24 mouse cellular contexts compared by ENCODE assay signal in the genomic region with DNA sequence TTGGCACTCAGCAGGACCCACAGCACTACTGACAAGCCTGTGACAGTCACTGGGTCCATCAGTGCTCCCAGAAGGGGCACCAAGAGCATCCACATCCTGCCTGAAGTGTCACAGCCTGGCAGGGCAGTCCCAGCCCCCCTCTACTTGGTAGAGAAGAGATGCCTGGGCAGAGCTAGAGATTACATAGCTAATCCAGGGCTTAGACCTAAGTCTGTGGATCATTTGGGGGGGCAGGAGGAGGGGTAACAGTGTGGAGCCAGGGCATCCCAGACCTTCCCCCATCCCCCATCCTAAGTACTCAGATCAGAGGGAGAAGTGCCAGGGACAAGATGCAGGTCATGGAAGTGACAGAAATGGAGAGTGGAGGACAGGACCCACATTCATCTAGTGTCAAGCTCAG. TPM values are rescaled to one million over a fixed set of nuclear protein-coding genes. Genes with fewer than 3 reads are reported as not detected.
DNase-seq lines count a peak whose midpoint lies in the region; ATAC-seq and TF ChIP-seq lines count a peak whose summit lies in the region.
"Had no signal": no experiment of that assay in that cellular context is flagged by ENCODE, and none has a peak within 500 bp of the region (broad histone marks: within the 10 kb centered on the region; RNA-seq: fewer than 3 reads in every experiment).

No protein-coding gene starts in this region.

- no peak overlapping the region for H3K4me2 ChIP-seq in liver, embryonic 11.5 days
- H3K4me2 ChIP-seq in liver, postnatal 0 days (ENCODE audit: low read depth, low read length): no peak overlapping the region
- no peak overlapping the region for H3K4me2 ChIP-seq in liver, embryonic 13.5 days
- H3K4me2 ChIP-seq: kidney, embryonic 15.5 days; midbrain, embryonic 13.5 days; neural tube, embryonic 15.5 days had no signal

- H3K27ac ChIP-seq in liver, embryonic 11.5 days (ENCODE audit: low read depth, low read length): peak overlapping the region; percentile 76
- H3K27ac ChIP-seq in liver, postnatal 0 days (ENCODE audit: low read depth): no peak overlapping the region
- peak overlapping the region; percentile 80 for H3K27ac ChIP-seq in liver, embryonic 13.5 days
- H3K27ac ChIP-seq: forebrain, embryonic 10.5 days; hindbrain, postnatal 0 days; kidney, embryonic 15.5 days; midbrain, embryonic 13.5 days; neural tube, embryonic 15.5 days had no signal

- no peak for ATAC-seq in liver, embryonic 11.5 days (replicated peaks; ENCODE audit: low FRiP score)
- no peak for ATAC-seq in liver, postnatal 0 days
- no peak for ATAC-seq in liver, embryonic 13.5 days (ENCODE audit: low read depth)
- ATAC-seq: hindbrain, postnatal 0 days; intestine, postnatal 0 days; midbrain, embryonic 13.5 days had no signal

- no peaks in the 10 kb centered on the region for H3K9me3 ChIP-seq in liver, embryonic 11.5 days (ENCODE audit: control insufficient read depth, low read length)
- no peaks in the 10 kb centered on the region for H3K9me3 ChIP-seq in liver, postnatal 0 days (ENCODE audit: low read length)
- H3K9me3 ChIP-seq in liver, embryonic 13.5 days (replicated peaks): no peaks in the 10 kb centered on the region
- H3K9me3 ChIP-seq: forebrain, embryonic 10.5 days; kidney, embryonic 15.5 days; midbrain, embryonic 13.5 days; neural tube, embryonic 15.5 days had no signal

- no peak overlapping the region for H3K4me3 ChIP-seq in liver, embryonic 11.5 days (ENCODE audit: low read depth, low read length)
- no peak overlapping the region for H3K4me3 ChIP-seq in liver, postnatal 0 days (ENCODE audit: low read depth, low read length)
- no peak overlapping the region for H3K4me3 ChIP-seq in liver, embryonic 13.5 days (replicated peaks)
- H3K4me3 ChIP-seq: forebrain, embryonic 10.5 days; kidney, embryonic 15.5 days; midbrain, embryonic 13.5 days; myocyte; neural tube, embryonic 15.5 days had no signal

- TF ChIP-seq EP300 in liver, postnatal 0 days (IDR thresholded peaks at IDR 0.05; ENCODE audit: low read depth): no peak

- H3K9ac ChIP-seq in liver, embryonic 11.5 days (ENCODE audit: low read depth, low read length): 0 out of 2 replicates have a peak overlapping the region, but pooled peaks have one; percentile 13
- H3K9ac ChIP-seq in liver, postnatal 0 days (replicated peaks): no peak overlapping the region; the same call in 1 of the 2 replicates
- H3K9ac ChIP-seq in liver, embryonic 13.5 days: peak overlapping the region; percentile 53; the same call in 1 of the 2 replicates
- H3K9ac ChIP-seq: kidney, embryonic 15.5 days; midbrain, embryonic 13.5 days; neural tube, embryonic 15.5 days had no signal

- peak; percentile 90 for DNase-seq in heart, adult 11 months
- DNase-seq in heart, adult 9 months (ENCODE audit: low spot score in 2 of 2): no peak
- DNase-seq in liver, embryonic 11.5 days (ENCODE audit: low spot score): no peak
- no peak for DNase-seq in liver, postnatal 0 days
- DNase-seq in liver, embryonic 13.5 days: no peak
- DNase-seq in retina, postnatal 1 day: peak; percentile 87
- DNase-seq in layer of hippocampus, postnatal 36 days: no peak
- DNase-seq: adrenal gland, postnatal 36 days; cerebellum, adult 18-20 months; embryo, embryonic 11 days; gastrocnemius, postnatal 10 days; heart, adult 18-20 months; heart, postnatal 36 days; kidney, postnatal 4 days; right cerebral cortex, postnatal 4 days; thymus, adult 2 months had no signal

- H3K4me1 ChIP-seq in liver, embryonic 11.5 days (replicated peaks; ENCODE audit: control insufficient read depth, insufficient read depth, low read length): peaks cover 31% of the 10 kb centered on the region
- H3K4me1 ChIP-seq in liver, postnatal 0 days (ENCODE audit: insufficient read depth): peaks cover 18% of the 10 kb centered on the region
- peaks cover 63% of the 10 kb centered on the region for H3K4me1 ChIP-seq in liver, embryonic 13.5 days (replicated peaks)

- no peak for TF ChIP-seq CTCF in liver, postnatal 0 days (IDR thresholded peaks at IDR 0.05; ENCODE audit: low read depth)

- H3K27me3 ChIP-seq in liver, embryonic 11.5 days (replicated peaks; ENCODE audit: control insufficient read depth, insufficient read depth, low read length): no peaks in the 10 kb centered on the region
- no peaks in the 10 kb centered on the region for H3K27me3 ChIP-seq in liver, postnatal 0 days (ENCODE audit: insufficient read depth, low read length)
- H3K27me3 ChIP-seq in liver, embryonic 13.5 days: no peaks in the 10 kb centered on the region
- H3K27me3 ChIP-seq: kidney, embryonic 15.5 days; midbrain, embryonic 13.5 days; neural tube, embryonic 15.5 days had no signal

- peaks cover 2% of the 10 kb centered on the region; the same call in 1 of the 2 replicates for H3K36me3 ChIP-seq in liver, embryonic 11.5 days (ENCODE audit: control insufficient read depth, insufficient read depth, low read length)
- H3K36me3 ChIP-seq in liver, postnatal 0 days (replicated peaks; ENCODE audit: insufficient read depth, low read length): peaks cover 7% of the 10 kb centered on the region
- H3K36me3 ChIP-seq in liver, embryonic 13.5 days: peaks cover 12% of the 10 kb centered on the region

RNA-seq across cellular contexts. Expression of a gene that starts 2.2 kb away (rescaled TPM):
- polyA plus RNA-seq in liver, embryonic 11.5 days (2014; fragmentation: Nextera tagmentation; extraction: Ambion mirVana): 232 and 234 TPM in 2 replicates
- polyA plus RNA-seq in liver, postnatal 0 days (2015; fragmentation: Nextera tagmentation; extraction: Ambion mirVana): 171 and 172 TPM in 2 replicates
- polyA plus RNA-seq in liver, embryonic 13.5 days (2015; fragmentation: Nextera tagmentation; extraction: Ambion mirVana): 171 and 174 TPM in 2 replicates
- total RNA-seq in layer of hippocampus, postnatal 36 days (2021): 100 to 1,000 TPM; 238 to 250 TPM

RNA-seq across cellular contexts. Expression of a gene that starts 11.7 kb away (rescaled TPM):
- 2.8 and 4.1 TPM in 2 replicates for polyA plus RNA-seq in liver, embryonic 11.5 days (2014; fragmentation: Nextera tagmentation; extraction: Ambion mirVana)
- polyA plus RNA-seq in liver, postnatal 0 days (2015; fragmentation: Nextera tagmentation; extraction: Ambion mirVana): 0.36 and 0.74 TPM in 2 replicates
- 0.80 and 0.82 TPM in 2 replicates for polyA plus RNA-seq in liver, embryonic 13.5 days (2015; fragmentation: Nextera tagmentation; extraction: Ambion mirVana)
- 1 to 10 TPM; 4.2 to 4.4 TPM for total RNA-seq in layer of hippocampus, postnatal 36 days (2021)

RNA-seq across cellular contexts. Expression of a gene that starts 14.4 kb away (rescaled TPM):
- 1.6 and 2.4 TPM in 2 replicates for polyA plus RNA-seq in liver, embryonic 11.5 days (2014; fragmentation: Nextera tagmentation; extraction: Ambion mirVana)
- polyA plus RNA-seq in liver, postnatal 0 days (2015; fragmentation: Nextera tagmentation; extraction: Ambion mirVana): 0.26 and 0.49 TPM in 2 replicates
- 0.55 and 0.59 TPM in 2 replicates for polyA plus RNA-seq in liver, embryonic 13.5 days (2015; fragmentation: Nextera tagmentation; extraction: Ambion mirVana)
- total RNA-seq in layer of hippocampus, postnatal 36 days (2021): 1 to 10 TPM; 1.4 to 2.1 TPM

RNA-seq across cellular contexts. Expression of a gene that starts 14.4 kb away (rescaled TPM):
- 30.8 and 32.3 TPM in 2 replicates for polyA plus RNA-seq in liver, embryonic 11.5 days (2014; fragmentation: Nextera tagmentation; extraction: Ambion mirVana)
- polyA plus RNA-seq in liver, postnatal 0 days (2015; fragmentation: Nextera tagmentation; extraction: Ambion mirVana): 22.0 and 23.0 TPM in 2 replicates
- 13.8 and 15.9 TPM in 2 replicates for polyA plus RNA-seq in liver, embryonic 13.5 days (2015; fragmentation: Nextera tagmentation; extraction: Ambion mirVana)
- 10 to 100 TPM in 1 of 2 experiments, 1 to 10 TPM in 1; 8.2 to 11.1 TPM for total RNA-seq in layer of hippocampus, postnatal 36 days (2021)

RNA-seq across cellular contexts. Expression of a gene that starts 22.2 kb away (rescaled TPM):
- 1.8 TPM in 2 replicates for polyA plus RNA-seq in liver, embryonic 11.5 days (2014; fragmentation: Nextera tagmentation; extraction: Ambion mirVana)
- polyA plus RNA-seq in liver, postnatal 0 days (2015; fragmentation: Nextera tagmentation; extraction: Ambion mirVana): not detected in 2 replicates
- 0.47 and 0.54 TPM in 2 replicates for polyA plus RNA-seq in liver, embryonic 13.5 days (2015; fragmentation: Nextera tagmentation; extraction: Ambion mirVana)
- total RNA-seq in layer of hippocampus, postnatal 36 days (2021): not detected
- total RNA-seq: adrenal gland, postnatal 36 days; gastrocnemius, postnatal 10 days; heart, adult 18-20 months; heart, postnatal 36 days; hindbrain, postnatal 0 days; layer of hippocampus, postnatal 10 days had no signal
- polyA plus RNA-seq: forebrain, embryonic 10.5 days; midbrain, embryonic 13.5 days had no signal

Comparison
In these comparisons a context has a peak if more than half of its experiments do, and no peak if none do; other contexts are left out.
1. DNase-seq: peak in heart, adult 11 months (single experiment) and retina, postnatal 1 day (single experiment); none in heart, adult 9 months (0 of 2), liver, embryonic 11.5 days (single experiment), liver, postnatal 0 days (single experiment), liver, embryonic 13.5 days (single experiment) and layer of hippocampus, postnatal 36 days (0 of 2).